In genomic region chr4:49844828-49845611, GRCm38 (mm10) we compare ENCODE assay signal across 8 mouse cellular contexts. TPM values are rescaled to one million over a fixed set of nuclear protein-coding genes. Genes with fewer than 3 reads are reported as not detected.
DNase-seq lines count a peak whose midpoint lies in the region; ATAC-seq lines count a peak whose summit lies in the region.

No protein-coding gene starts in this region.

- under 1% methylated on average over 63 of the region's 63 CpGs for WGBS in embryonic facial prominence, embryonic 12.5 days
- under 1% methylated on average over 52 of the region's 63 CpGs for whole genome bisulfite sequencing in hindbrain, embryonic 16.5 days
- WGBS in limb, embryonic 15.5 days: under 1% methylated on average over 63 of the region's 63 CpGs

- DNase-seq in cerebellum, adult 11-12 months: peak; percentile 5
- DNase-seq in cerebellum, adult 9-10 months: no peak
- peak; percentile 9 for DNase-seq in 3134 (ENCODE audit: extremely low read depth, insufficient read length, low spot score)
- DNase-seq in right cerebral cortex, postnatal 10 days (ENCODE audit: low spot score in 2 of 2): peak; percentile 46 to 55
- DNase-seq in urinary bladder, postnatal 25 days (ENCODE audit: low spot score): no peak

- peak overlapping the region; percentile 47; the same call in 1 of the 2 replicates for H3K9ac ChIP-seq in embryonic facial prominence, embryonic 12.5 days
- H3K9ac ChIP-seq in hindbrain, embryonic 16.5 days (ENCODE audit: low read depth, low read length): peak overlapping the region; percentile 65
- peak overlapping the region; percentile 26 for H3K9ac ChIP-seq in limb, embryonic 15.5 days

- H3K27me3 ChIP-seq in embryonic facial prominence, embryonic 12.5 days: peaks cover 53% of the 10 kb centered on the region
- no peaks in the 10 kb centered on the region; the same call in 1 of the 2 replicates for H3K27me3 ChIP-seq in hindbrain, embryonic 16.5 days (replicated peaks; ENCODE audit: control insufficient read depth, insufficient read depth, low read length)
- peaks cover 29% of the 10 kb centered on the region for H3K27me3 ChIP-seq in limb, embryonic 15.5 days

- no peaks in the 10 kb centered on the region for H3K9me3 ChIP-seq in embryonic facial prominence, embryonic 12.5 days
- H3K9me3 ChIP-seq in hindbrain, embryonic 16.5 days (ENCODE audit: control insufficient read depth, low read length): no peaks in the 10 kb centered on the region
- H3K9me3 ChIP-seq in limb, embryonic 15.5 days: no peaks in the 10 kb centered on the region

- no peaks in the 10 kb centered on the region for H3K36me3 ChIP-seq in embryonic facial prominence, embryonic 12.5 days
- no peaks in the 10 kb centered on the region for H3K36me3 ChIP-seq in hindbrain, embryonic 16.5 days (ENCODE audit: control insufficient read depth, insufficient read depth, low read length)
- H3K36me3 ChIP-seq in limb, embryonic 15.5 days: no peaks in the 10 kb centered on the region

- peak overlapping the region; percentile 57 for H3K4me3 ChIP-seq in embryonic facial prominence, embryonic 12.5 days
- peak overlapping the region; percentile 65 for H3K4me3 ChIP-seq in hindbrain, embryonic 16.5 days (ENCODE audit: low read length)
- H3K4me3 ChIP-seq in limb, embryonic 15.5 days: peak overlapping the region; percentile 54

- peak; percentile 23 for ATAC-seq in embryonic facial prominence, embryonic 12.5 days (ENCODE audit: insufficient number of reproducible peaks, insufficient read depth, low FRiP score, low TSS enrichment)
- peak; percentile 56 for ATAC-seq in hindbrain, embryonic 16.5 days
- ATAC-seq in limb, embryonic 15.5 days (ENCODE audit: insufficient number of reproducible peaks, low FRiP score, low TSS enrichment, low read depth): no peak; the same call in 1 of the 2 replicates

- peak overlapping the region; percentile 96 for H3K4me2 ChIP-seq in embryonic facial prominence, embryonic 12.5 days (replicated peaks)
- H3K4me2 ChIP-seq in hindbrain, embryonic 16.5 days (ENCODE audit: low read length): peak overlapping the region; percentile 73
- H3K4me2 ChIP-seq in limb, embryonic 15.5 days: peak overlapping the region; percentile 94

- no peak overlapping the region for H3K27ac ChIP-seq in embryonic facial prominence, embryonic 12.5 days
- H3K27ac ChIP-seq in hindbrain, embryonic 16.5 days (ENCODE audit: low read depth, low read length): peak overlapping the region; percentile 65
- H3K27ac ChIP-seq in limb, embryonic 15.5 days: peak overlapping the region; percentile 43; the same call in 1 of the 2 replicates

- H3K4me1 ChIP-seq in embryonic facial prominence, embryonic 12.5 days: peaks cover 15% of the 10 kb centered on the region; the same call in 1 of the 2 replicates
- no peaks in the 10 kb centered on the region; the same call in none of the 2 replicates for H3K4me1 ChIP-seq in hindbrain, embryonic 16.5 days (ENCODE audit: control insufficient read depth, insufficient read depth, low read depth, low read length)
- H3K4me1 ChIP-seq in limb, embryonic 15.5 days: peaks cover 17% of the 10 kb centered on the region

RNA-seq across cellular contexts. Expression of gene Grin3a, which starts 0.5 kb away (rescaled TPM):
- polyA plus RNA-seq in embryonic facial prominence, embryonic 12.5 days (2016; fragmentation: Nextera tagmentation; extraction: Ambion mirVana): 2.5 TPM in 2 replicates
- polyA plus RNA-seq in hindbrain, embryonic 16.5 days (2015; fragmentation: Nextera tagmentation; extraction: Ambion mirVana): 25.4 and 25.6 TPM in 2 replicates
- polyA plus RNA-seq in limb, embryonic 15.5 days (2015; fragmentation: Nextera tagmentation; extraction: Ambion mirVana): 3.7 and 3.8 TPM in 2 replicates

Comparison
In these comparisons a context has a peak if more than half of its experiments do, and no peak if none do; other contexts are left out.
1. DNase-seq: peak in cerebellum, adult 11-12 months (single experiment), 3134 (single experiment) and right cerebral cortex, postnatal 10 days (2 of 2); none in cerebellum, adult 9-10 months (single experiment) and urinary bladder, postnatal 25 days (single experiment).
2. Peak in every context shown above with its lines, with median percentiles within 50 percentile points of each other: H3K4me2 ChIP-seq, H3K4me3 ChIP-seq and H3K9ac ChIP-seq.